Mouse (Mus musculus): ENCODE data around the gene Gpr12. TPM values are rescaled to one million over a fixed set of nuclear protein-coding genes. Genes with fewer than 3 reads are reported as not detected.
A peak's percentile ranks its signal among the peaks of the same experiment; 100 is the strongest.
"Not testable (repeated sequence)": the region's sequence is repeated elsewhere in the genome, so short reads cannot be mapped to it uniquely, and the experiment has no call there.

Gpr12 gene
- not detected in 2 replicates for total RNA-seq (2014; fragmentation: Nextera tagmentation)
- total RNA-seq (2017): not detected in 2 replicates

- ATAC-seq (replicated peaks; ENCODE audit: low FRiP score, low TSS enrichment, poor library complexity, severe bottlenecking): no peak
These were observed at the start of gene Gpr12 for GRCm38 (mm10) chr5:146584478-146585306. Gene Gpr12, minus strand, starts transcription at chr5:146585239.

- no peak for ATAC-seq (replicated peaks; ENCODE audit: low FRiP score, low TSS enrichment, poor library complexity, severe bottlenecking)
These were observed 46.6 kb upstream of the Gpr12 start for GRCm38 (mm10) chr5:146631602-146632001.

- ATAC-seq (replicated peaks; ENCODE audit: low FRiP score, low TSS enrichment, poor library complexity, severe bottlenecking): no peak
These were observed 45.9 kb upstream of the Gpr12 start for GRCm38 (mm10) chr5:146630961-146631360.

GRCm38 (mm10) chr5:146629636-146630035, 44.6 kb upstream of the Gpr12 start:
- ATAC-seq (replicated peaks; ENCODE audit: low FRiP score, low TSS enrichment, poor library complexity, severe bottlenecking): 0 out of 2 replicates have a peak, but pooled peaks have one; percentile 30

GRCm38 (mm10) chr5:146628804-146629203, 43.8 kb upstream of the Gpr12 start:
- no peak for ATAC-seq (replicated peaks; ENCODE audit: low FRiP score, low TSS enrichment, poor library complexity, severe bottlenecking)

- ATAC-seq (replicated peaks; ENCODE audit: low FRiP score, low TSS enrichment, poor library complexity, severe bottlenecking): no peak
These were observed 42.9 kb upstream of the Gpr12 start for GRCm38 (mm10) chr5:146627901-146628300.

- ATAC-seq (replicated peaks; ENCODE audit: low FRiP score, low TSS enrichment, poor library complexity, severe bottlenecking): no peak
These were observed 40.7 kb upstream of the Gpr12 start for GRCm38 (mm10) chr5:146625635-146626311.

GRCm38 (mm10) chr5:146611830-146612229, 26.8 kb upstream of the Gpr12 start:
- ATAC-seq (replicated peaks; ENCODE audit: low FRiP score, low TSS enrichment, poor library complexity, severe bottlenecking): no peak

- no peak for ATAC-seq (replicated peaks; ENCODE audit: low FRiP score, low TSS enrichment, poor library complexity, severe bottlenecking)
These were observed 26.0 kb upstream of the Gpr12 start for GRCm38 (mm10) chr5:146611009-146611408.

GRCm38 (mm10) chr5:146609646-146610045, 24.6 kb upstream of the Gpr12 start:
- no peak for ATAC-seq (replicated peaks; ENCODE audit: low FRiP score, low TSS enrichment, poor library complexity, severe bottlenecking)

- no peak for ATAC-seq (replicated peaks; ENCODE audit: low FRiP score, low TSS enrichment, poor library complexity, severe bottlenecking)
These were observed 22.8 kb upstream of the Gpr12 start for GRCm38 (mm10) chr5:146607816-146608215.

- no peak for ATAC-seq (replicated peaks; ENCODE audit: low FRiP score, low TSS enrichment, poor library complexity, severe bottlenecking)
These were observed 21.9 kb upstream of the Gpr12 start for GRCm38 (mm10) chr5:146606895-146607294.

- no peak for ATAC-seq (replicated peaks; ENCODE audit: low FRiP score, low TSS enrichment, poor library complexity, severe bottlenecking)
These were observed 21.2 kb upstream of the Gpr12 start for GRCm38 (mm10) chr5:146606221-146606620.

- ATAC-seq (replicated peaks; ENCODE audit: low FRiP score, low TSS enrichment, poor library complexity, severe bottlenecking): no peak
These were observed 14.9 kb upstream of the Gpr12 start for GRCm38 (mm10) chr5:146599970-146600369.

- ATAC-seq (replicated peaks; ENCODE audit: low FRiP score, low TSS enrichment, poor library complexity, severe bottlenecking): not testable (repeated sequence)
These were observed 14.2 kb upstream of the Gpr12 start for GRCm38 (mm10) chr5:146599216-146599615.

- no peak for ATAC-seq (replicated peaks; ENCODE audit: low FRiP score, low TSS enrichment, poor library complexity, severe bottlenecking)
These were observed 13.4 kb upstream of the Gpr12 start for GRCm38 (mm10) chr5:146598215-146599119.

- ATAC-seq (replicated peaks; ENCODE audit: low FRiP score, low TSS enrichment, poor library complexity, severe bottlenecking): no peak
These were observed 12.4 kb upstream of the Gpr12 start for GRCm38 (mm10) chr5:146597503-146597874.

GRCm38 (mm10) chr5:146596612-146597502, 11.8 kb upstream of the Gpr12 start:
- no peak for ATAC-seq (replicated peaks; ENCODE audit: low FRiP score, low TSS enrichment, poor library complexity, severe bottlenecking)

- no peak for ATAC-seq (replicated peaks; ENCODE audit: low FRiP score, low TSS enrichment, poor library complexity, severe bottlenecking)
These were observed 7.5 kb upstream of the Gpr12 start for GRCm38 (mm10) chr5:146592580-146592979.

Measured in megakaryocyte-erythroid progenitor cell, adult 5-6 weeks (primary cell).